Mouse (Mus musculus): ENCODE measurements around the gene Tamm41.

DNA sequence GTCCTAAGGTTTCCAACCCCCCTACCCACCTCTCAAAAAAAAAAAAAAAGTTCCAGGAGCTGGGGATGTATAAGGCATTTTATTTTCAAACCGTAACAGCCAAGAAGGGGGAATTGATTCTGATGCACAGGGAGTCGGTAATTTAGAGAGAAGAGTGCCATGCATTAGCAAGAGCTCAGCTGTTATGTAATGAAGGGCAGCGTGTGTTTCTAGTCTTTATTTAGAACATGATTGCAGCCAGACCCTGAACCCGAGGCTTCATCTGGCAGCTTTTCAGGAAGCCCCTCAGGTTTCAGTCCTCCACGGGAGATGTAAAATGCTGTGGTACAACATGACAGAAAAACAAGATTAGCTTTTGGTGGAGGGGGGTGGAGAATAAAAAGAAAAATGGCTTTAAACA lies 21.6 kb upstream of the Tamm41 start:
- TF ChIP-seq CTCF (conservative IDR thresholded peaks at IDR 0.05; ENCODE audit: insufficient read depth, insufficient read length, low read depth, low read length) (no peak), POLR2A (IDR thresholded peaks at IDR 0.05; ENCODE audit: low read depth, low read length) (no peak)
